Mouse (Mus musculus): ENCODE data around the gene Myo18a. TPM values are rescaled to one million over a fixed set of nuclear protein-coding genes. Genes with fewer than 3 reads are reported as not detected.
A peak's percentile ranks its signal among the peaks of the same experiment; 100 is the strongest.

Gene Myo18a
- polyA plus RNA-seq, 1 experiment from 2014 or later = 44.1 TPM

GRCm38 (mm10) chr11:77876760-77877148 is 113.7 kb downstream of the Myo18a start:
- DNase-seq (ENCODE audit: low spot score) = no peak
- H3K27me3 ChIP-seq (replicated peaks; ENCODE audit: control insufficient read depth, insufficient read depth, low read length) = no peaks in the 10 kb centered on the region
- no peak for ATAC-seq (ENCODE audit: low read depth)
- no peak overlapping the region; the same call in 1 of the 2 replicates for H3K27ac ChIP-seq (replicated peaks; ENCODE audit: low read depth, low read length)
- H3K9me3 ChIP-seq (ENCODE audit: control insufficient read depth, low read length) = no peaks in the 10 kb centered on the region
- no peak overlapping the region for H3K4me3 ChIP-seq (ENCODE audit: low read depth, low read length)
- no peak overlapping the region for H3K4me2 ChIP-seq (ENCODE audit: low read depth, low read length)
- peaks cover 28% of the 10 kb centered on the region for H3K4me1 ChIP-seq (ENCODE audit: control insufficient read depth, insufficient read depth, low read length)
- H3K36me3 ChIP-seq (ENCODE audit: control insufficient read depth, insufficient read depth, low read length) = no peaks in the 10 kb centered on the region
- H3K9ac ChIP-seq (ENCODE audit: low read depth, low read length) = no peak overlapping the region
- 56% methylated on average over 11 of the region's 11 CpGs for WGBS

- H3K36me3 ChIP-seq (ENCODE audit: control insufficient read depth, insufficient read depth, low read length) = no peaks in the 10 kb centered on the region
- H3K4me3 ChIP-seq (ENCODE audit: low read depth, low read length) = no peak overlapping the region
- peaks cover 32% of the 10 kb centered on the region for H3K4me1 ChIP-seq (ENCODE audit: control insufficient read depth, insufficient read depth, low read length)
- H3K9me3 ChIP-seq (ENCODE audit: control insufficient read depth, low read length) = no peaks in the 10 kb centered on the region
- 33% methylated on average over 10 of the region's 10 CpGs for WGBS
- no peak overlapping the region for H3K9ac ChIP-seq (ENCODE audit: low read depth, low read length)
- no peak overlapping the region for H3K27ac ChIP-seq (replicated peaks; ENCODE audit: low read depth, low read length)
- H3K4me2 ChIP-seq (ENCODE audit: low read depth, low read length) = no peak overlapping the region
- H3K27me3 ChIP-seq (replicated peaks; ENCODE audit: control insufficient read depth, insufficient read depth, low read length) = no peaks in the 10 kb centered on the region
- no peak for ATAC-seq (ENCODE audit: low read depth)
- DNase-seq (ENCODE audit: low spot score) = no peak
Observed at GRCm38 (mm10) chr11:77884524-77885245, 121.6 kb downstream of the Myo18a start.

GRCm38 (mm10) chr11:77885246-77885575 is 122.2 kb downstream of the Myo18a start:
- Histone ChIP-seq H3K9ac (ENCODE audit: low read depth, low read length) (no peak overlapping the region), H3K27ac (replicated peaks; ENCODE audit: low read depth, low read length) (no peak overlapping the region), H3K4me2 (ENCODE audit: low read depth, low read length) (no peak overlapping the region), H3K4me3 (ENCODE audit: low read depth, low read length) (no peak overlapping the region), H3K9me3 (ENCODE audit: control insufficient read depth, low read length) (no peaks in the 10 kb centered on the region), H3K36me3 (ENCODE audit: control insufficient read depth, insufficient read depth, low read length) (no peaks in the 10 kb centered on the region), H3K27me3 (replicated peaks; ENCODE audit: control insufficient read depth, insufficient read depth, low read length) (no peaks in the 10 kb centered on the region), H3K4me1 (ENCODE audit: control insufficient read depth, insufficient read depth, low read length) (peaks cover 32% of the 10 kb centered on the region)
- 19% methylated on average over 8 of the region's 8 CpGs for WGBS
- ATAC-seq (ENCODE audit: low read depth) = peak; percentile 58
- DNase-seq (ENCODE audit: low spot score) = no peak

- no peaks in the 10 kb centered on the region for H3K36me3 ChIP-seq (ENCODE audit: control insufficient read depth, insufficient read depth, low read length)
- H3K9ac ChIP-seq (ENCODE audit: low read depth, low read length) = no peak overlapping the region
- H3K4me1 ChIP-seq (ENCODE audit: control insufficient read depth, insufficient read depth, low read length) = peaks cover 32% of the 10 kb centered on the region
- H3K9me3 ChIP-seq (ENCODE audit: control insufficient read depth, low read length) = no peaks in the 10 kb centered on the region
- no peaks in the 10 kb centered on the region; the same call in 1 of the 2 replicates for H3K27me3 ChIP-seq (replicated peaks; ENCODE audit: control insufficient read depth, insufficient read depth, low read length)
- 18% methylated on average over 17 of the region's 17 CpGs for WGBS
- DNase-seq (ENCODE audit: low spot score) (peak; percentile 77), ATAC-seq (ENCODE audit: low read depth) (peak; percentile 70; the same call in 1 of the 2 replicates)
- no peak overlapping the region for H3K27ac ChIP-seq (replicated peaks; ENCODE audit: low read depth, low read length)
- H3K4me3 ChIP-seq (ENCODE audit: low read depth, low read length) = no peak overlapping the region
- H3K4me2 ChIP-seq (ENCODE audit: low read depth, low read length) = no peak overlapping the region
Observed at GRCm38 (mm10) chr11:77887373-77887960, 124.4 kb downstream of the Myo18a start.

- Histone ChIP-seq H3K4me3 (ENCODE audit: low read depth, low read length) (no peak overlapping the region), H3K27me3 (replicated peaks; ENCODE audit: control insufficient read depth, insufficient read depth, low read length) (no peaks in the 10 kb centered on the region; the same call in 1 of the 2 replicates), H3K9me3 (ENCODE audit: control insufficient read depth, low read length) (no peaks in the 10 kb centered on the region), H3K36me3 (ENCODE audit: control insufficient read depth, insufficient read depth, low read length) (no peaks in the 10 kb centered on the region), H3K27ac (replicated peaks; ENCODE audit: low read depth, low read length) (no peak overlapping the region), H3K9ac (ENCODE audit: low read depth, low read length) (no peak overlapping the region), H3K4me1 (ENCODE audit: control insufficient read depth, insufficient read depth, low read length) (peaks cover 44% of the 10 kb centered on the region), H3K4me2 (ENCODE audit: low read depth, low read length) (no peak overlapping the region)
- DNase-seq (ENCODE audit: low spot score) = no peak
- no peak for ATAC-seq (ENCODE audit: low read depth)
- WGBS = 78% methylated on average over 5 of the region's 5 CpGs
Observed at GRCm38 (mm10) chr11:77888846-77889245, 125.8 kb downstream of the Myo18a start.

GRCm38 (mm10) chr11:77889484-77889883 is 126.4 kb downstream of the Myo18a start:
- Histone ChIP-seq H3K9ac (ENCODE audit: low read depth, low read length) (no peak overlapping the region), H3K4me2 (ENCODE audit: low read depth, low read length) (no peak overlapping the region), H3K4me3 (ENCODE audit: low read depth, low read length) (no peak overlapping the region), H3K4me1 (ENCODE audit: control insufficient read depth, insufficient read depth, low read length) (peaks cover 47% of the 10 kb centered on the region), H3K27ac (replicated peaks; ENCODE audit: low read depth, low read length) (no peak overlapping the region), H3K9me3 (ENCODE audit: control insufficient read depth, low read length) (no peaks in the 10 kb centered on the region), H3K27me3 (replicated peaks; ENCODE audit: control insufficient read depth, insufficient read depth, low read length) (no peaks in the 10 kb centered on the region; the same call in 1 of the 2 replicates), H3K36me3 (ENCODE audit: control insufficient read depth, insufficient read depth, low read length) (no peaks in the 10 kb centered on the region)
- 10% methylated on average over 1 of the region's 2 CpGs for WGBS
- DNase-seq (ENCODE audit: low spot score) (no peak), ATAC-seq (ENCODE audit: low read depth) (no peak)

GRCm38 (mm10) chr11:77890648-77891258 is 127.7 kb downstream of the Myo18a start:
- no peak overlapping the region for H3K9ac ChIP-seq (ENCODE audit: low read depth, low read length)
- no peak overlapping the region for H3K4me2 ChIP-seq (ENCODE audit: low read depth, low read length)
- peaks cover 11% of the 10 kb centered on the region; the same call in 1 of the 2 replicates for H3K27me3 ChIP-seq (replicated peaks; ENCODE audit: control insufficient read depth, insufficient read depth, low read length)
- H3K4me1 ChIP-seq (ENCODE audit: control insufficient read depth, insufficient read depth, low read length) = peaks cover 36% of the 10 kb centered on the region
- no peaks in the 10 kb centered on the region for H3K9me3 ChIP-seq (ENCODE audit: control insufficient read depth, low read length)
- H3K36me3 ChIP-seq (ENCODE audit: control insufficient read depth, insufficient read depth, low read length) = no peaks in the 10 kb centered on the region
- no peak for ATAC-seq (ENCODE audit: low read depth)
- H3K27ac ChIP-seq (replicated peaks; ENCODE audit: low read depth, low read length) = no peak overlapping the region
- DNase-seq (ENCODE audit: low spot score) = no peak
- WGBS = 67% methylated on average over 2 of the region's 2 CpGs
- H3K4me3 ChIP-seq (ENCODE audit: low read depth, low read length) = no peak overlapping the region

- 16% methylated on average over 5 of the region's 5 CpGs for WGBS
- DNase-seq (ENCODE audit: low spot score) = no peak
Observed at GRCm38 (mm10) chr11:77892883-77893282, 129.8 kb downstream of the Myo18a start.

More at GRCm38 (mm10) chr11:77892883-77893282, 129.8 kb downstream of the Myo18a start:
- Histone ChIP-seq H3K9ac (ENCODE audit: low read depth, low read length) (no peak overlapping the region), H3K4me3 (ENCODE audit: low read depth, low read length) (no peak overlapping the region), H3K4me2 (ENCODE audit: low read depth, low read length) (no peak overlapping the region), H3K4me1 (ENCODE audit: control insufficient read depth, insufficient read depth, low read length) (peaks cover 37% of the 10 kb centered on the region), H3K36me3 (ENCODE audit: control insufficient read depth, insufficient read depth, low read length) (no peaks in the 10 kb centered on the region), H3K27ac (replicated peaks; ENCODE audit: low read depth, low read length) (no peak overlapping the region), H3K27me3 (replicated peaks; ENCODE audit: control insufficient read depth, insufficient read depth, low read length) (peaks cover 32% of the 10 kb centered on the region), H3K9me3 (ENCODE audit: control insufficient read depth, low read length) (no peaks in the 10 kb centered on the region)
- peak; percentile 8; the same call in 1 of the 2 replicates for ATAC-seq (ENCODE audit: low read depth)
